Mouse (Mus musculus): Measurements from ENCODE around the gene Rps12. TPM values are rescaled to one million over a fixed set of nuclear protein-coding genes. Genes with fewer than 3 reads are reported as not detected.
A peak's percentile ranks its signal among the peaks of the same experiment; 100 is the strongest.

Rps12 gene
- total RNA-seq (2014; rRNA removed; ENCODE audit: low replicate concordance) (2,923 and 3,021 TPM in 2 replicates), polyA plus RNA-seq (2015; fragmentation: Nextera tagmentation; extraction: Ambion mirVana) (83.1 and 86.0 TPM in 2 replicates)

DNA sequence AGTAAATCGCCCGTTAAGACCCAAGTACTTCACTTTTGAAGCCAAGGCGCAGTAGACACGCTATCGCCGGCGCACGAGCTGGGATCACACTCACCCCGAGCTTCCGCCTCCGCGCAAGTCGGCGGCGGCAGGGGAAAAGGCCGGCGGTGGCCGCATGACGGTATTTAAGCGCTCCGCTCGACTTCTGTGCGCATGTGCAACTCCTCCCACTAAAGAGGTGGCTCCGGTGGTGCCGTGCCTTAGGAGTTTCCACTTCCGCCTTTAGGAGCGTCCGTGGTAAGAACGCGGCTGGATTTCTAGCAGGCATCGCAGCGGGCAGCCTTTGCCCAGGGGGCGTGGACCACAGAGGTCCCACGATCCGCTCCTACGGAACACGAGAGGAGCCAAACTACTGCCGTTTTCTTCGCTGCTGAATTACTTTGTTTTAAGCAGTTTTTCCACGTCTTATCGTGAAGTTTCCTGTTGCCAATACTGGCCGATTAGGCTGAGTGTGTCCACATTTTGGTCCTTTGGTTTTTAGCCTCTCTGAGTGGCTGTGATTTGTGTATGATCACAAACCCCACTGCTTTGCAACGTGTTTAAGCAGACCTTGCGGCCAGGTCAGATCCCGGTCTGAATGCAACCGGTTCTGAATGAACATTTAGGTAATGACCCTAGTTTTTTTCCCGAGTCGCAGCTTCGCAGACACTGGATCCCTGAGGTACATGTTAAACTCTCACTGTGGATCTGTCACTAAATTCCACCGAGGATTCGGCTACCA is at the start of gene Rps12:
TSS of gene Rps12 (minus strand) at position 214 of the 760 bp plus-strand sequence.
- WGBS = under 1% methylated on average over 51 of the region's 51 CpGs
- no peaks in the 10 kb centered on the region for H3K9me3 ChIP-seq (replicated peaks; ENCODE audit: control insufficient read depth, low read length)
- peak within 1 kb of the TSS; percentile 84 for H3K27ac ChIP-seq (ENCODE audit: low read depth)
- peak; percentile 98 for ATAC-seq (ENCODE audit: insufficient read depth, low read depth)
- H3K9ac ChIP-seq (replicated peaks; ENCODE audit: low read depth, low read length) = peak within 1 kb of the TSS; percentile 88
- peak within 1 kb of the TSS; percentile 91 for H3K4me2 ChIP-seq (ENCODE audit: low read depth, low read length)
- DNase-seq (ENCODE audit: low spot score) = peak; percentile 98
- TF ChIP-seq EP300 (IDR thresholded peaks at IDR 0.05; ENCODE audit: low read depth) (peak; percentile 98), CTCF (IDR thresholded peaks at IDR 0.05; ENCODE audit: low read depth) (0 out of 2 replicates have a peak, but pooled peaks have one; percentile 0)
- peaks cover 8% of the 10 kb centered on the region for H3K4me1 ChIP-seq (ENCODE audit: control insufficient read depth, insufficient read depth)
- peaks cover 33% of the 10 kb centered on the region for H3K36me3 ChIP-seq (replicated peaks; ENCODE audit: control insufficient read depth, insufficient read depth, low read length)
- H3K27me3 ChIP-seq (ENCODE audit: control insufficient read depth, insufficient read depth, low read length) = no peaks in the 10 kb centered on the region
- peak within 1 kb of the TSS; percentile 93 for H3K4me3 ChIP-seq (ENCODE audit: low read depth, low read length)

GRCm38 (mm10) chr10:23836003-23836964 is 49.2 kb upstream of the Rps12 start:
- Histone ChIP-seq H3K9ac (replicated peaks; ENCODE audit: low read depth, low read length) (no peak overlapping the region), H3K27me3 (ENCODE audit: control insufficient read depth, insufficient read depth, low read length) (no peaks in the 10 kb centered on the region), H3K27ac (ENCODE audit: low read depth) (no peak overlapping the region), H3K4me2 (ENCODE audit: low read depth, low read length) (no peak overlapping the region), H3K9me3 (replicated peaks; ENCODE audit: control insufficient read depth, low read length) (no peaks in the 10 kb centered on the region), H3K4me3 (ENCODE audit: low read depth, low read length) (no peak overlapping the region), H3K4me1 (ENCODE audit: control insufficient read depth, insufficient read depth) (no peaks in the 10 kb centered on the region), H3K36me3 (replicated peaks; ENCODE audit: control insufficient read depth, insufficient read depth, low read length) (no peaks in the 10 kb centered on the region)
- no peak for TF ChIP-seq CTCF (IDR thresholded peaks at IDR 0.05; ENCODE audit: low read depth)
- no peak for TF ChIP-seq EP300 (IDR thresholded peaks at IDR 0.05; ENCODE audit: low read depth)
- ATAC-seq (ENCODE audit: insufficient read depth, low read depth) = no peak
- no peak for DNase-seq (ENCODE audit: low spot score)
- WGBS = 46% methylated on average over 9 of the region's 9 CpGs

DNA sequence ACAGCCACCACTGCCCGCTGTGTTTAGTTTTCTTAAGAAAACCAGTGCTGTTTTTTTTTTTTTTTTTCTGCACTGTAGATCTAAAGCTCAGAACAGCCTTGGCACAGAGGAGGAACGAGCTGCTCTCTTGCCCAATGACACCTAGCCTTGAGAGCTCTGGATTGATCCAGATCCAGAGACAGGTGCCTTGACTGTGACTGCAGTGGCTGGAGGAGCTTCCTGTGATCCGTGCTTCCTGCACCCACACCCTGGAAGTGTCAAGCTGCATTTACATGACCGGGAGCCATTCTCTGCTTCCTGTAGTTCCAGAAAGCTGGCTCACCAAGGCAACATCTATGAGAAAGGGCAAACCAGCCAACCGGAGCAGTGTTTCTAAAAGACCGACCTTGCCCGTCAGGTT is 39.4 kb upstream of the Rps12 start:
- no peak for TF ChIP-seq CTCF (IDR thresholded peaks at IDR 0.05; ENCODE audit: low read depth)
- TF ChIP-seq EP300 (IDR thresholded peaks at IDR 0.05; ENCODE audit: low read depth) = no peak
- Histone ChIP-seq H3K9me3 (replicated peaks; ENCODE audit: control insufficient read depth, low read length) (no peaks in the 10 kb centered on the region), H3K9ac (replicated peaks; ENCODE audit: low read depth, low read length) (no peak overlapping the region), H3K27ac (ENCODE audit: low read depth) (no peak overlapping the region), H3K36me3 (replicated peaks; ENCODE audit: control insufficient read depth, insufficient read depth, low read length) (peaks cover 33% of the 10 kb centered on the region), H3K4me1 (ENCODE audit: control insufficient read depth, insufficient read depth) (no peaks in the 10 kb centered on the region), H3K4me3 (ENCODE audit: low read depth, low read length) (no peak overlapping the region), H3K4me2 (ENCODE audit: low read depth, low read length) (no peak overlapping the region), H3K27me3 (ENCODE audit: control insufficient read depth, insufficient read depth, low read length) (no peaks in the 10 kb centered on the region)
- ATAC-seq (ENCODE audit: insufficient read depth, low read depth) (no peak), DNase-seq (ENCODE audit: low spot score) (no peak)
- WGBS = 88% methylated on average over 7 of the region's 7 CpGs

DNA sequence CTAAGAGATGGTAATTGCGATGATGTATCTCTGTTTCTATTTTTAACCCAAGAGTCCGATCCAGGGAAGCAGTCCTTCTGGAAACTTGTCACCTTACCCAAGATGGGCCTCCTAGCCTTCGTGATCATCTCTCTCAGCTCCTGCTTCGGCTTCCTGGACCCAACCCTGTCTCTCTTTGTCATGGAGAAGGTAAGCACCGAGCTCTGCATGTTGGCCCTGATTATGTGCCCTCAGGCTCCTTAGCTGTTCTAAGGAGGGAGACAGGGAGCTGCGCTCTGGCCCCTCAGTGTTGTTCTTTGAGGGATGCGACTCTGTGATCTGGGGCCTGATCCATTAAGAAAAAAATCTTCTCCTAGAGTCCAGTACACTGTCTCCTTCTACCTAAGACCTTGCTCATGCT is 29.2 kb upstream of the Rps12 start:
- Histone ChIP-seq H3K9ac (replicated peaks; ENCODE audit: low read depth, low read length) (no peak overlapping the region), H3K4me1 (ENCODE audit: control insufficient read depth, insufficient read depth) (no peaks in the 10 kb centered on the region), H3K36me3 (replicated peaks; ENCODE audit: control insufficient read depth, insufficient read depth, low read length) (peaks cover 26% of the 10 kb centered on the region), H3K27ac (ENCODE audit: low read depth) (no peak overlapping the region), H3K4me2 (ENCODE audit: low read depth, low read length) (no peak overlapping the region), H3K27me3 (ENCODE audit: control insufficient read depth, insufficient read depth, low read length) (no peaks in the 10 kb centered on the region), H3K9me3 (replicated peaks; ENCODE audit: control insufficient read depth, low read length) (no peaks in the 10 kb centered on the region), H3K4me3 (ENCODE audit: low read depth, low read length) (no peak overlapping the region)
- TF ChIP-seq CTCF (IDR thresholded peaks at IDR 0.05; ENCODE audit: low read depth) (no peak), EP300 (IDR thresholded peaks at IDR 0.05; ENCODE audit: low read depth) (no peak)
- DNase-seq (ENCODE audit: low spot score) (no peak), ATAC-seq (ENCODE audit: insufficient read depth, low read depth) (no peak)
- WGBS = 59% methylated on average over 7 of the region's 7 CpGs

GRCm38 (mm10) chr10:23815168-23815567 is 28.1 kb upstream of the Rps12 start:
- Histone ChIP-seq H3K4me2 (ENCODE audit: low read depth, low read length) (no peak overlapping the region), H3K36me3 (replicated peaks; ENCODE audit: control insufficient read depth, insufficient read depth, low read length) (peaks cover 21% of the 10 kb centered on the region), H3K27ac (ENCODE audit: low read depth) (no peak overlapping the region), H3K9me3 (replicated peaks; ENCODE audit: control insufficient read depth, low read length) (no peaks in the 10 kb centered on the region), H3K9ac (replicated peaks; ENCODE audit: low read depth, low read length) (no peak overlapping the region), H3K4me3 (ENCODE audit: low read depth, low read length) (no peak overlapping the region), H3K4me1 (ENCODE audit: control insufficient read depth, insufficient read depth) (no peaks in the 10 kb centered on the region), H3K27me3 (ENCODE audit: control insufficient read depth, insufficient read depth, low read length) (no peaks in the 10 kb centered on the region)
- DNase-seq (ENCODE audit: low spot score) = peak; percentile 47
- ATAC-seq (ENCODE audit: insufficient read depth, low read depth) = no peak
- 55% methylated on average over 1 of the region's 1 CpGs for WGBS
- TF ChIP-seq CTCF (IDR thresholded peaks at IDR 0.05; ENCODE audit: low read depth) (peak; percentile 77), EP300 (IDR thresholded peaks at IDR 0.05; ENCODE audit: low read depth) (no peak)
